Mouse (Mus musculus) retina, embryonic 14.5 days (tissue): ENCODE measurements around the gene Nup153.

Experiments
- DNase-seq: peaks from one replicate; pipeline ENCODE4 v3.0.0-alpha.2; 2015; ENCODE audit warnings: low spot score

The Nup153 gene

GRCm38 (mm10) chr13:46728411-46728810 is 671 bp upstream of the Nup153 start:
- DNase-seq: peak; percentile 42

DNA sequence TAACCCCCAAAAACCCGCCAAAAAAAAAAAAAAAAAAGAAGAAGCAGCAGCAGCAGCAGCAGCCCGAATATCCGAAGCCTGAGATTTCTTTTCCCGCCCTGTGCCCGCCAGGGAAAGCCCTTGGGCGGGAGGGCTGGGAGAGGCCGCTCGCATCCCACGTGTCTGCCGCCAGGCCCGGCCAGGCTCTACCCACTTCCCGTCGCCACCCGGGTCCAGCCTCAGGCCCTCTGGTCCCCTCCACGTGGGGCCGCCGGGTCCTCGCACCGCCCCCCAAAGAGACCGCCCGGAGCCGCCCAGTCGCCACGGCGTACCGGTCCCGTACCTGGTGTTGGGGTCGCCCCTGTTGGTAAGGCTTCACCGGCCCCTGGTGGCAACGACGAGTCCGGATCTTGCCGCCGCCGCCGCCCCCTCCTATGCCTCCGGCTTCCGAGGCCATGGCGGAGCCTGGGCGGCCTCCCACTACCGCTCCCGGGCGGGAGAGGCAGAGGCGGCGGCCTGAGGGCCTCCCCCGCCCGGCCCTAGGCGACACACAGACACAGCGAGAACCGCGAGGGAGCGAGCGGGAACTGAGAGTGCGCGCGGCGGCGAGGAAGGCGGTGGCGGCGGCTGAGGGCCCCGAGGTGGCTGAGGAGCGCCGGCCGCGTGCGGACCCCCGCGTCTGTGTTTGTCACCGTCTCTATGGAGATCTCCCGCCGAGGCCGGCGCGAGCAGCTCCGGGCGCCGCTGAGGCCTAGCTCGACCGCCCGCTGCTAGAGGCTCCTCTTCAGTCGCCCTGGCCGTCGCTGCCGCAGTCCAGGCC is 503 bp downstream of the Nup153 start:
- DNase-seq: peak; percentile 68

GRCm38 (mm10) chr13:46726288-46727037 is 1.3 kb downstream of the Nup153 start:
- no peak for DNase-seq

DNA sequence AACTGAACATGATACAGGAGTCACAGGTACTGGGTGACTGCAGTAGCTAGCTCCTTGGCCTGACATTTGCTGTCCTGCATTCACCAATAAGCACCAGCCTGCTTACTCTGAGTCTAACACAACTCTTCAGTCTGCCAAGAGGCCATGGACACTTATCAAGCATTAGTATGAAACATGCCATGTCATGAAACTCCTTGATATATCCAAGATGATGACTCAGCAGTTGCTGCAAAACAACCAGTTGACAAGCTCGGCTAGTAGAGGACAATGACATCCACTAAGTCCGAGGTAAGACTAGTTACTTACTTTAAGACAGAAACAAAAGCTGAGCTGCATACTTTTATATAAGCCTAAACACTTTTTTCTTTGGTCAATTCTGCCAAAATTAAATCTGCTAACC is 2.5 kb downstream of the Nup153 start:
- DNase-seq: peak; percentile 19

- peak; percentile 11 for DNase-seq
Measured at GRCm38 (mm10) chr13:46724371-46724770, 3.4 kb downstream of the Nup153 start.

DNA sequence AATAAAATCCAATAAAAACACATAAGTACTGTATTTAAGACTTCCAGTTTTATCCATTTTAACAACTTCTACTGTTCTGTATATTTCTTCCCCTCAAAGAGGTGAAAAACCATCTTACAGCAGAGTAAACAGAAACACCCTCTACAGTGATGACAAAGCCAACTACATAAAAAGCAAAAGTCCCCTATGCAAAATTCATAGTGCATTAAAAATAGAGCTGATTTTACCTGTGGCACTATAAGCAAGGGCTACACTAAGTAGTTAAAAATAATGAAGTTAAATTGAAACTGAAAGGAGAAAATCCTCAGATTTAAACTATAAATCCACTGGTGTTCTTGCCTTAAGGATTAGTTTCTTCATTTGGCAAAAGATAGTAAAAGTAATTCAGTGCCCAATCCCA is 6.7 kb downstream of the Nup153 start:
- no peak for DNase-seq

- no peak for DNase-seq
Measured at GRCm38 (mm10) chr13:46718893-46719400, 8.8 kb downstream of the Nup153 start.

DNA sequence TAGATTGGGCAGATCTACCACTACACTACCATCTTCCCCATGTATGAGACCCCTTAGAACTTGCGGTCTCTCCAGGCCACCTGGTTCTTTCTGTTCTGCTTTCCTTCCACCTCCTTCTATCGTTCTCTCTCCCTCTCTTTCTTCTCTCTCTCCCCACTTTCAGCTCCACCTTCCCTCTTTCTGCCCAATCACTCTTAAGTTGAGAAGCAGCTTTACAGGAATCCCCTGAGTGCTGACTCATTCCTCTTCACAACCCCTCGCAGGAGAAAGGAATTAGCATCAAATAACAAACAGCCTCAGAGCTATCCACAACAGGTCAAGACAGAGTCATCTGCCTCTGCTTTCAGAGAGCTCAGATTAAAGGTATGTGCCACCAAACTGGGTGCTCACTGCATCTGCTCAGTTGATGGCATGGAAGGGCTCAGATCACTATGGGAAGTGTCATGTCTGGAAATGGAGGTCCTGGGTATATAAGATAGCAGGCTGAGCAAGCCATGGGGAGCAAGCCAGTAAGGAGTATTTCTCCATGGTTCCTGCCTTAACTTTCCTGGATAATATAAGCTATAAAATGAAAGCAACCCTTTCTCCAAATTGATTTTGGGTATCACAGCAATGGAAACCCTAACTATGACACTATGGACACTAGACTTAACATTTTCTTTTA is 11.6 kb downstream of the Nup153 start:
- DNase-seq: no peak

DNA sequence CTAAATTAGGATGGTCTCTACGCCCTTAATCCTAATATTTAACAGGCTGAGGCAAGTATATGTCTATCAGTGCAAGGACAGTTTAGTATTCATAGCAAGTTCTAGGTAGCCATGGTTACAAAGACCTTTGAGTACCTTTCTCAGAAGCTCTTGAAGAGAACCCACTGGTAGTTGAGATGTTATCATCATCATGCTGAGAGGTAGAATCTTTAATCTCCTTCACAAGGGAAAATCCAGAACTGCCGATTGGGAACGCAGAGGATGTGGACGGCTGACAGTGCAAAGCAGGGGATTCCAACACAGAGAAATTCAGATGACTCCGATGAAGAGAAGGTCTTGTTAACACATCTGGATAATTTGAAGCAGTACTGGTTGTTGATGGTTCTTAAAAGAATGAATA is 14.3 kb downstream of the Nup153 start:
- DNase-seq: no peak

- no peak for DNase-seq
Measured at GRCm38 (mm10) chr13:46703138-46703537, 24.6 kb downstream of the Nup153 start.

DNA sequence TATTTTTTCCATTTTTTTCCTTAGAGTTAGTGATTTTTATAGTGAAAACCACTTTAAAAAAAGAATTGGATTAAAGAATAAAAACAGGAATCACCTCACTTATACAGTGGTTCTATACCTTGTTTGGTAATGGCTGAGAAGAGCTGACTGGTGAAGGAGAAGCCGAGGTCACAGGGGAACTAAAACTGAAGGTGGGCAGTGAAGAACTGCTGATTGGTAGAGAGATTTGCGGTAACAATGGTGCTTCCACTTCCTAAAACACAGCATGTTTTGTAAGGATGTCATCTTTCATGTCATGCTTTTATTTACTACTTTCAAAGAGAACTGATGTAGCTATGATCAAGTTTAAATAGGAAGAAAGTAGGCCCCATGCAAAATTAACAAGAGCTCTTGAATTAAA is 26.3 kb downstream of the Nup153 start:
- no peak for DNase-seq

DNA sequence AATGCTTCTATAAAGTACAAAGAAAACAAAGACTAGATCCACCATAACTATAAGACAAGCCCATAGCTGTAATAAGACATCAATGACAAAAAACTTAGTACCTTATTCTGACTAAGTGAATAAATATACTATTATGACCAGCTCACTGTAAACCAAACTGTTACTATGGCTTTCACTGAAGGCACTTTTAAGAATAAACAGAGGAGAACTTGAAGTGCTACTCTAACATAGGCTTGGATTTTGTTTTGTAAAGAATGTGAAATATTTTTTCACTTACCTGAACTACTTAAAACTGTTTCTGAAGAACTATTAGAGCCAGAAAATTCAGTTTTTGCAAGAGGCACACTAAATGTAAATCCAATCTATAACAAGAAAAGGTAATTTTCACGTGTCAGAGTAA is 28.4 kb downstream of the Nup153 start:
- DNase-seq: no peak

DNA sequence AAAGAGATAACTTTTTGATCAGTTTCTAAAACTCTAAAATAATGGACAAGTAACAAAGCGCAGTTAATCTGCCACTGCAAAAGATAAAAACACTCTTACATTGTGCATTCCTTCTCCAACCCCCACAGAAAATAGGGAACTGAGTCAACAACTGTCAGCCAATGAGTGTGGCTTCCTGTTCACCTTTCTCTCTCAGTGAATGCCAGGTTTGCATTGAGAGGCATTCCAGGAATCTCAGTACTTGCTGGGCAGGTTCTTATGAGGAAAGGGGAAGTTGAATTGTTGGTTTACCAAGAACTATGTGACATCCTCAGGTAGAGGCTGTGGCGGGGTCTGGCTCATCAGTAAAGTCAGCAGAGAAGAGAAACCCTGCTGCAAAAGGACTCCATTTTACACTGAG is 31.0 kb downstream of the Nup153 start:
- DNase-seq: no peak

DNA sequence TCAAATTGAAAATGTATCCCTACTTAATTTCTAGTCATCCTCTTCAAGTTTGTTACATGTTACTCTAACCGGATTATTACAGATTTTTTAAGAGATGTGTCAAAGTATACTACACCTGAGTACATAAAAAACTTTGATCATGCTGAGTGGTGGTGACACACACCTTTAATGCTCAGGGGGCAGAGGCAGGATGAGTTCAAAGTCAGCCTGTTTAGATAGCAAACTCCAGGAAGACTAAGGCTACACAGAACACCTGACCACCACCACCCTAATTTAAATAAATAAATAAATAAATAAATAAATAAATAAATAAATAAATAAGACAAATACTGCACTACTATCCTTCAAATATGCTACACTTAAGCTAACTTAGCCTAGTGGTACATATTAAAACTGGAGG is 31.8 kb downstream of the Nup153 start:
- no peak for DNase-seq

DNA sequence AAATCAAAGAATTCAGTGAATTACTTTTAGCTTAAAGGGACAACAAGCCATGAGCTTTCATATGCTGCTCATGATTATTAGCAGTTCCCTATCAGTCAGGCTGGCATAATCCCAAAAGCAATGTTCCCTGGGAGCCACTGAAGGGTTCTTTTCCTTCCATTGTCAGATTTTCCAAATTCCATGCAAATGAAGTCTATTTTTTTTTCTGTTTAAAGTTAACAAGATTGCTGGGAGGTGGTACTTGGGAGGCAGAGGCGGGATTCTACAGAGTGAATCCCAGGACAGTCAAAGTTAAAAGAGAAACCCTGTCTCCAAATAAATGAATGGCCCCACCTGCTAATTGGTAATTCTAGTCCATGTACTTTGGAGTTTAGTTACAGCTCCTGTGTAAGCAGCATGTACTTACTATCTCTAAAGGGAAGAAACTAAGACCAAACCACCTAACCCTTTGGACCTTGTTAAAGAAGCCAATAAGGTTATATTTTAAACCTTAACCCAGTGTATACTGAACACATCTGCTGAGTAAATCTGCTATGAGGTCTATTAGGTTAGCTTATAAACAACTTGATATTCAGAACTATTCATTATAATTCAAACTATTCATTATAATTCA is 32.3 kb downstream of the Nup153 start:
- DNase-seq: no peak

DNA sequence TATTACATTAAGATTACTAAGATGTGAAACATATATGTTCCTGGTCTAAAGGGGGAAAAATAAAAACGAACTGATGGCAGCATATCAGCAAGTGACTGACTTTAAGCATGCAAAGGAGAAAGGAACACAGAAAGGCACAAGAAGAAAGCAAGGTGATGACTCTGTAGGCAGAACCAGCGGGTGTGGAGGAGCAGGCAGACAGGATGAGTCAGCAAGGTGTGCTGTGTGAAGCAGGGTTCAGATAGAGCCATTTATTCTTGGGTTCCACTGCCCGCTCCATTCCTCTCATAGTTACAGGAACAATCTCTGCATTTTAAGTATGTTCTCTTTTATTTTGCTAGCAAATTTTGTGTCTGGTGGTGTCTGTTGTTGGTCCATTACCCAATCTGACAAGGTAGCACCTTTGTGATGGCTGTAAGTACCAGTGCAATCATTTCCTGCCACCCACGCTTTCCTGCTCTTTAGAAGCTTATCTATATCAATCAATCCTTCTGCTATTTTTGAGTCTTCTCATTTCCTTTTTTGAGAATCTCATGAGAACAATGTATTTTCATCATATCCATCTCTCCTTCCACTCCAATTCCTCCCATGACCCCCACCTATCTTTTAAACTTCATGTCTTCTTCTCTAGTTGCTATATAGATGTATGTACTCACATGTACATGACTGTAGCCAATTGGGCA is 37.0 kb downstream of the Nup153 start:
- DNase-seq: no peak

DNA sequence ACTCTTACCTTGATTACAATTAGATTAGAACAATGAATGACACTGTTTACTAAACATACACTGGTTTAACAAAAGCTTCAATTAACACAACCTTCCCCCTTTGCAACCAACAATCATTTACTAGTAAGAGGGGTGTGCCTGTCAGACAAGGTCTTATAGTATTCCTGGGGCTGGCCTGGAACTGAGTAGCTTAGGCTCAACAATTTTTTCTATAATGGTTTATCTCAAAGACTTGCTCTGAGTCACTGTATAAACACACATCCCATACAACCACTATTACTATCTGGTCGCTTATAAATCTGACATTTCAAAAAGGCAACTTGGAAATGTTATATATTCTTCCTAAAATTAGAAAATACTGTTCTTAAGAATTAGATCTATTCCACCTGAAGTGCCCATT is 44.4 kb downstream of the Nup153 start:
- no peak for DNase-seq

DNA sequence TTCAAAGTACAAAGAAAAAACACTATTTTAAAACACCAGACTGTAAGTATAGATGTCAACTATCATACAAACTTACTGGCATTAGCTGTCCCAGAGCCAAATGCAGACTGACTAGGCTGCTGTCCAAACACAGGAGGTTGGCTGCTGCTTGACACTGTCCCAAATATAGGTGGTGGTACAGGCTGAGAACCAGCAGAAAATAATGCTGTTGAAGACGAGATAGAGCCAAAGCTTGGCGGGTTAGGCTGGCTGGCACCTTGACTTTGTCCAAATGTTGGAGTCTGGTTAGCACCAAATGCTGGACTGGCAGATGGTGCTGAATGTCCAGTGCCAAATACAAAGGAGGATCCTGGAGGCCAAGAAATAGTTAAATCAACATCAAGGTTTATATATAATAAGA is 44.8 kb downstream of the Nup153 start:
- DNase-seq: no peak

- DNase-seq: no peak
Measured at GRCm38 (mm10) chr13:46677721-46678120, 50.0 kb downstream of the Nup153 start.

- DNase-seq: no peak
Measured at GRCm38 (mm10) chr13:46674601-46675000, 53.1 kb downstream of the Nup153 start.

- no peak for DNase-seq
Measured at GRCm38 (mm10) chr13:46670514-46670913, 57.2 kb downstream of the Nup153 start.
